Mouse (Mus musculus): ENCODE measurements at regions not wholly inside any gene's neighbourhood (a gene's known extent, or its start where the extent isn't known, plus 50 kb on each side); places are given as distances from the start of the nearest gene placed in this dataset.

DNA sequence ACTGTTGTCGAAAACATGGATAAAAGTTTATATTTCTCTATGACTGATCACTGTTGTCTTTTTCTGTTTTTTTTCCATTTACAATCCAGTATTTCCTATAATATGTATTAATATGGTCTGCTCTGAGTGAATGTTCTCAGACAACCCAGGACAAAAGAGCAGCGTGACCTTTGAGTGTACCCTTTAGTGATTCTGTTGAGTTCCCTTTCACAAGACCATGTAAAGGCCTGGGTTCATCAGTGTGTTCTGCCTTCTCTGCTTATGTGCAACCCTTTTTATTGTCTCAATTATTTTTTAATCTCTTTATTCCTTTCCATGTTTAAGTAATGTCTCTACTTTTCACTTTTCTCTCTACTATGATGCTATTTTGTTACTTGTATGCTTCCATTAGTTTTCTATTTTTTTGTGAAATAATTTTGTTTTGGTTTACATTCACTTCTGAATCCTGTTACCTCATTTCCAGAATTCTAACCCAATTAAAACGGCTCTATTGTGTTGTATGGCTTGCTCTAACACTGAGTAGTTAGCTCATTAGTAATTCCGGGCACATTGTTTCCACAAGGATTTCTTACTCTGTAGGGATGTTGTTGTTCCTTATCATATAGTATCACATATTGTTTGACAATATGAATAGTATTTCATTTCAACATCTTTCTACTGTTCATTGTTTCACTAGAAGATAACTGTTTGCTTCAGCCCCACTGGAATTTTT, 523.9 kb upstream of the Hsf2 start:
- Histone ChIP-seq H3K27me3 (ENCODE audit: control insufficient read depth, insufficient read depth, low read length) (no peaks in the 10 kb centered on the region), H3K36me3 (ENCODE audit: control insufficient read depth, insufficient read depth, low read length) (no peaks in the 10 kb centered on the region), H3K4me1 (ENCODE audit: control insufficient read depth, insufficient read depth, insufficient read length, low read length) (no peaks in the 10 kb centered on the region), H3K27ac (ENCODE audit: insufficient read depth, low read depth, low read length) (no peak overlapping the region), H3K4me3 (ENCODE audit: low read depth, low read length) (no peak overlapping the region)
- WGBS = 86% methylated on average over 4 of the region's 4 CpGs
- TF ChIP-seq POLR2A (IDR thresholded peaks at IDR 0.05; ENCODE audit: low read depth, low read length) (no peak), CTCF (IDR thresholded peaks at IDR 0.05; ENCODE audit: extremely low read depth, insufficient read length, insufficient replicate concordance, low read depth, low read length) (no peak)

DNA sequence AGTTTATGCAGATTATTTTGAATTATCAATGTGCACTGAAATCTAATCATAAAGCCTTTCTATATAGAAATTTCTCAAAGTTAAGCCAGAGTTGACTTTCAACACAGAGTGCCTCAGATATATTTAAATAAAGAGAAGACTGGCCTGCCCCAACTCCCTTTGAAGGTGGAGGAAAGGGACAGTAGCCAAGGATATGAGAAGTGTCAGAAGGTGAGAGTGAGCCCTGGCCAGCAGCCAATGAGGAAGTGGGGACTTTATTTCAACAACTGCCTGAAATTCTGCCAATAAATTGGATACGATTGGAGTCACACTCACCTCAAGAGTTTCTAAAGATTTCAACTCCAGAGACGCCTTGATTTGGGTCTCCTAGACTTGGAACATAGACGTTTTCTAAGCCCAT, 523.0 kb upstream of the Hsf2 start:
- Histone ChIP-seq H3K36me3 (ENCODE audit: control insufficient read depth, insufficient read depth, low read length) (no peaks in the 10 kb centered on the region), H3K27me3 (ENCODE audit: control insufficient read depth, insufficient read depth, low read length) (no peaks in the 10 kb centered on the region), H3K4me3 (ENCODE audit: low read depth, low read length) (no peak overlapping the region), H3K4me1 (ENCODE audit: control insufficient read depth, insufficient read depth, insufficient read length, low read length) (no peaks in the 10 kb centered on the region), H3K27ac (ENCODE audit: insufficient read depth, low read depth, low read length) (no peak overlapping the region)
- 52% methylated on average over 3 of the region's 3 CpGs for WGBS
- no peak for TF ChIP-seq CTCF (IDR thresholded peaks at IDR 0.05; ENCODE audit: extremely low read depth, insufficient read length, insufficient replicate concordance, low read depth, low read length)
- TF ChIP-seq POLR2A (IDR thresholded peaks at IDR 0.05; ENCODE audit: low read depth, low read length) = no peak

DNA sequence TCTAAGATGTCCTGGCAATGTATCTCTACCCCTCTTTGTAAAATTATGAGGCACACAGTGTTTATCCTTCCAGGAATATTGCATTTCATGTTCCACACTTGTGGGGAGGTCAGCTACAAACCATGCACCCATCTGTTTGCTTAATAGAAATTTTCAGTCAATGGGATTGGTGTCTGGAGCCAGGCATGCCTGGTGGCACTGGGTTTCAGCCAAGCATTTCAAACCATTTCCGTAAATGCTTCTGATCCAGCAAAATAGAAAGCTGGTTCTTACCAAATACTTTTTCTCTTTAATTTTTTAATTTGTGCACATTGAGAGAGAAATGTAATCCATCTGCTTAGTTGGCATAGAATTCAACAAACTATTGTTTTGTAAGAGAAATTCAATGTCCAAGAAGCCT, 517.3 kb upstream of the Hsf2 start:
- Histone ChIP-seq H3K4me1 (ENCODE audit: control insufficient read depth, insufficient read depth, insufficient read length, low read length) (no peaks in the 10 kb centered on the region), H3K4me3 (ENCODE audit: low read depth, low read length) (no peak overlapping the region), H3K27ac (ENCODE audit: insufficient read depth, low read depth, low read length) (no peak overlapping the region), H3K36me3 (ENCODE audit: control insufficient read depth, insufficient read depth, low read length) (no peaks in the 10 kb centered on the region), H3K27me3 (ENCODE audit: control insufficient read depth, insufficient read depth, low read length) (no peaks in the 10 kb centered on the region)
- TF ChIP-seq CTCF (IDR thresholded peaks at IDR 0.05; ENCODE audit: extremely low read depth, insufficient read length, insufficient replicate concordance, low read depth, low read length) (no peak), POLR2A (IDR thresholded peaks at IDR 0.05; ENCODE audit: low read depth, low read length) (no peak)
- WGBS = 91% methylated on average over 1 of the region's 1 CpGs

DNA sequence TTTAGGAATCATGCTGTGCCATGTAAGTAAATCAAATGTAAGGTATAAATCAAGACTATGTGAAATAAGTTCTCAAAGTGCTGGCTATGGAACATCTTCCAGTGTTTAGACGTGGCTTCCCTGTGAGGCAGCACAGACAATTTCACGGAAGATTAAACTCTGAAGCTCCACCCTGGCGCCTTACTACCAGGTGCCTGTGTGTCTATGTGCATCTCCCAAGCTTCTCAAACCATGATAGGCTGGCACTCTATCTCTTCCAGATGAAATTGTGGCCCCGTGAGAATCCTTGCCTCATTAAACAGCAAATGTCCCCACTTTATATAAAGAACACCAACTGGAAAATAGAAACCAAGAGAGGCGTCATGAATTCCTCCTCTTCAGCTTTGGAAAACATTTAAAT, 511.4 kb upstream of the Hsf2 start:
- Histone ChIP-seq H3K27ac (ENCODE audit: insufficient read depth, low read depth, low read length) (no peak overlapping the region), H3K4me1 (ENCODE audit: control insufficient read depth, insufficient read depth, insufficient read length, low read length) (no peaks in the 10 kb centered on the region), H3K4me3 (ENCODE audit: low read depth, low read length) (no peak overlapping the region), H3K27me3 (ENCODE audit: control insufficient read depth, insufficient read depth, low read length) (no peaks in the 10 kb centered on the region), H3K36me3 (ENCODE audit: control insufficient read depth, insufficient read depth, low read length) (no peaks in the 10 kb centered on the region)
- no peak for TF ChIP-seq POLR2A (IDR thresholded peaks at IDR 0.05; ENCODE audit: low read depth, low read length)
- no peak for TF ChIP-seq CTCF (IDR thresholded peaks at IDR 0.05; ENCODE audit: extremely low read depth, insufficient read length, insufficient replicate concordance, low read depth, low read length)
- WGBS = 91% methylated on average over 5 of the region's 5 CpGs

DNA sequence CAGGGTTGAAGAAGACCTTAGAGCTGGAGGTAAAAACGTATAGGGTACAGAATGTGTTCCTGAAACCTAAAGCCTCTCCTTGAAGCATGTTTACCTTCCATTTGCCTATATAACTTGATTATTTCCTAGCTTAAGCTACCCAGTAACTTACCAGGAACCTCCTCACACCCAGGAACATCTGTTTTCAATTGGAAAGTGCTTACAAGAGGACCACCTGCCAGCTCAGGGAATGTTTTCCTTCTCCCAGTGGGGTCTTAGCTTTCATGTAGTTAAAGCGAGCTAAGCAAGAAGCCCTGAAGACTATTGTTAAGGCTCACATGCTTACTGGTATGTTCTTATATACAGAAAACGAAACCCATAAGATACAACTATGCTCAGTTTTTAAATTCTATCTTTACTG, 506.6 kb upstream of the Hsf2 start:
- no peaks in the 10 kb centered on the region for H3K4me1 ChIP-seq (ENCODE audit: control insufficient read depth, insufficient read depth, insufficient read length, low read length)
- TF ChIP-seq CTCF (IDR thresholded peaks at IDR 0.05; ENCODE audit: extremely low read depth, insufficient read length, insufficient replicate concordance, low read depth, low read length) (no peak), POLR2A (IDR thresholded peaks at IDR 0.05; ENCODE audit: low read depth, low read length) (no peak)
- H3K27me3 ChIP-seq (ENCODE audit: control insufficient read depth, insufficient read depth, low read length) = no peaks in the 10 kb centered on the region
- no peaks in the 10 kb centered on the region for H3K36me3 ChIP-seq (ENCODE audit: control insufficient read depth, insufficient read depth, low read length)
- 56% methylated on average over 3 of the region's 3 CpGs for WGBS
- no peak overlapping the region for H3K27ac ChIP-seq (ENCODE audit: insufficient read depth, low read depth, low read length)
- H3K4me3 ChIP-seq (ENCODE audit: low read depth, low read length) = no peak overlapping the region

DNA sequence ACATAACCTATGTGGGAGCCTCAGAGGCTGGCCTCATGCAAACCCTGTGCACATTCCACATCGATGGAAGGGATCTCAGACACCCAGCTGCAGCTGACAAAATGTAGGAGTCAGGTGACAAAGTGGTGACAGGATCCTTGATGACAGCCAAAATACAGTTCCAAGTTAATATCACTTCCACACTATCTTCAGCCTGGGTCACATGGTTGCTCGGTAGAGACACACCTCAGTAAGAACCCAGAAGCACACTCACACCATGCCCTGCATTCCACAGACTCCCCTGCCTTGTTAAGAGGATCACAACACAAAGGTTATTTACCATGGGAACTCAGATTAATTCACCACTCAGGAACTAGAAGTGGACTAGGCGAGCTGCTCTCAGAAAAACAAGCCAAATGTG, 505.4 kb upstream of the Hsf2 start:
- H3K27ac ChIP-seq (ENCODE audit: insufficient read depth, low read depth, low read length) = no peak overlapping the region
- no peaks in the 10 kb centered on the region for H3K27me3 ChIP-seq (ENCODE audit: control insufficient read depth, insufficient read depth, low read length)
- TF ChIP-seq POLR2A (IDR thresholded peaks at IDR 0.05; ENCODE audit: low read depth, low read length) (no peak), CTCF (IDR thresholded peaks at IDR 0.05; ENCODE audit: extremely low read depth, insufficient read length, insufficient replicate concordance, low read depth, low read length) (no peak)
- H3K4me3 ChIP-seq (ENCODE audit: low read depth, low read length) = no peak overlapping the region
- 55% methylated on average over 3 of the region's 3 CpGs for WGBS
- no peaks in the 10 kb centered on the region for H3K36me3 ChIP-seq (ENCODE audit: control insufficient read depth, insufficient read depth, low read length)
- no peaks in the 10 kb centered on the region for H3K4me1 ChIP-seq (ENCODE audit: control insufficient read depth, insufficient read depth, insufficient read length, low read length)

DNA sequence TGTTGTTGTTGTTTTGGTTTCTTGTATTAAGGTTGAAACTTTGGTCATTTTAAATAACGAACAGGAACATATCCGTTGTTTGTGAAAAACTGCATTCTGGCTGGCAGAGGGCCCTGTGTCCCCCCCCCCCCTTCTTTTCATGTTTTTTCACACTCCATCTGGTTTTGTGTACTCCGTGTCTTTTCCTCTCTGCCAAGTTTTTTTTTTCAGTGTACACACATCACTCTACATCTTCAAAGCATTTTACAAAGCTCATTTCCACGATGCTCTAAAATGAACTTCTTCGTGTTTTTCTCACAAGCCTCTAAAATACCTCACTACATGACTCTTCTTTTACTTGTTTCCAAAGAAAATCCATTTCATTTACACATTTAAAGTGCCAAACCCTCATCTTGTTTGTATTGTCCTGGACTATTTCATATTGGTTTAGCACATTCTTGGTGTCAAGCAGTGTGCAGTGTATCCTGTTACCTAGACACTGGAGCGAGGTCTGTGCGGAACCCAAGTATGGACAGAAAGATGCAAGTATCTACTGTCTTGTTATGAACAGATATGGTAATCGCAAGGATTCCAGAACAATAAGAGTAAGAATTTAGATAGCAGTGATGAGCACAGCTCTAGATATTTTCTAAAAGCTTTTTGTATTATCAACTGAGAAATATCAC, 503.5 kb upstream of the Hsf2 start:
- Histone ChIP-seq H3K27ac (ENCODE audit: insufficient read depth, low read depth, low read length) (no peak overlapping the region), H3K4me3 (ENCODE audit: low read depth, low read length) (no peak overlapping the region), H3K4me1 (ENCODE audit: control insufficient read depth, insufficient read depth, insufficient read length, low read length) (no peaks in the 10 kb centered on the region), H3K36me3 (ENCODE audit: control insufficient read depth, insufficient read depth, low read length) (no peaks in the 10 kb centered on the region), H3K27me3 (ENCODE audit: control insufficient read depth, insufficient read depth, low read length) (no peaks in the 10 kb centered on the region)
- TF ChIP-seq CTCF (IDR thresholded peaks at IDR 0.05; ENCODE audit: extremely low read depth, insufficient read length, insufficient replicate concordance, low read depth, low read length) (no peak), POLR2A (IDR thresholded peaks at IDR 0.05; ENCODE audit: low read depth, low read length) (no peak)
- 79% methylated on average over 8 of the region's 8 CpGs for WGBS

Measured in small intestine, adult 2 months (tissue).